Mouse (Mus musculus) MEL (cell line): Measurements from ENCODE around the gene Hadhb. TPM values are rescaled to one million over a fixed set of nuclear protein-coding genes. Genes with fewer than 3 reads are reported as not detected.

ENCODE experiments used
- ELF1 ChIP-seq: IDR thresholded peaks from 2 replicates; pipeline ENCODE4 v1.6.1; 2014; ENCODE audit warnings: low read depth, mild to moderate bottlenecking, inconsistent platforms, low read length, improper control_type of control experiment, moderate library complexity
- GATA1 ChIP-seq: IDR thresholded peaks from 2 replicates; pipeline ENCODE4 v1.6.1; 2011; ENCODE audit warnings: low read depth, low read length, improper control_type of control experiment
- HCFC1 ChIP-seq: IDR thresholded peaks from 2 replicates; pipeline ENCODE4 v1.6.1; 2012; ENCODE audit warnings: low read depth, mild to moderate bottlenecking, inconsistent platforms, low read length, improper control_type of control experiment, moderate library complexity
- KAT2A ChIP-seq: conservative IDR thresholded peaks from 2 replicates; pipeline ENCODE4 v1.6.1; 2012; ENCODE audit warnings: low read depth, low read length, improper control_type of control experiment, inconsistent platforms
- MEF2A ChIP-seq: IDR thresholded peaks from 2 replicates; pipeline ENCODE4 v1.6.1; 2014; ENCODE audit warnings: low read depth, mild to moderate bottlenecking, inconsistent platforms, low read length, improper control_type of control experiment; ENCODE audit not compliant: poor library complexity, insufficient replicate concordance, severe bottlenecking; ENCODE audit errors: extremely low read depth
- MXI1 ChIP-seq: IDR thresholded peaks from 2 replicates; pipeline ENCODE4 v1.6.1; 2011; ENCODE audit warnings: mild to moderate bottlenecking, low read depth, low read length, improper control_type of control experiment
- MYB ChIP-seq: IDR thresholded peaks from 2 replicates; pipeline ENCODE4 v1.6.1; 2011; ENCODE audit warnings: mild to moderate bottlenecking, low read depth, low read length, improper control_type of control experiment
- MYC ChIP-seq: IDR thresholded peaks from 2 replicates; pipeline ENCODE4 v1.6.1; 2011; ENCODE audit warnings: low read depth, mild to moderate bottlenecking, low read length, improper control_type of control experiment, moderate library complexity
- NELFE ChIP-seq: IDR thresholded peaks from 2 replicates; pipeline ENCODE4 v1.6.1; 2011; ENCODE audit warnings: low read depth, low read length, improper control_type of control experiment
- POLR2A ChIP-seq, 2 experiments: IDR thresholded peaks; 2 replicates each; pipeline ENCODE4 v1.6.1; 2011 to 2012; ENCODE audit warnings: low read length in 2 of 2, mild to moderate bottlenecking in 2 of 2, control low read depth in 1 of 2, improper control_type of control experiment in 1 of 2, low read depth in 1 of 2, moderate library complexity in 1 of 2; ENCODE audit not compliant: control insufficient read depth in 1 of 2, insufficient read depth in 1 of 2, poor library complexity in 1 of 2
- RCOR1 ChIP-seq: IDR thresholded peaks from 2 replicates; pipeline ENCODE4 v1.6.1; 2012; ENCODE audit warnings: low read depth, mild to moderate bottlenecking, inconsistent platforms, low read length, improper control_type of control experiment
- SIN3A ChIP-seq: IDR thresholded peaks from 2 replicates; pipeline ENCODE4 v1.6.1; 2012; ENCODE audit warnings: low read length, improper control_type of control experiment, inconsistent platforms
- USF1 ChIP-seq: IDR thresholded peaks from 2 replicates; pipeline ENCODE4 v1.6.1; 2014; ENCODE audit warnings: low read depth, mild to moderate bottlenecking, inconsistent platforms, low read length, improper control_type of control experiment, moderate library complexity
- ZKSCAN1 ChIP-seq: IDR thresholded peaks from 2 replicates; pipeline ENCODE4 v1.6.1; 2012; ENCODE audit warnings: low read depth, mild to moderate bottlenecking, inconsistent platforms, low read length, improper control_type of control experiment, moderate library complexity
- ZNF384 ChIP-seq: IDR thresholded peaks from 2 replicates; pipeline ENCODE4 v1.6.1; 2012; ENCODE audit warnings: low read depth, mild to moderate bottlenecking, inconsistent platforms, low read length, improper control_type of control experiment
- polyA plus RNA-seq, 2 experiments: library from polyadenylated mRNA; stranded (reverse) in 1 of 2; unstranded in 1 of 2; fragments of >175 nt in 1 of 2; fragments of >200 nt in 1 of 2; gene quantifications; 2 replicates each; pipeline versions ENCODE4 v1.2.1 to v1.2.4; 2012; ENCODE audit warnings: low replicate concordance in 2 of 2, low read depth in 1 of 2; ENCODE audit not compliant: insufficient read length in 2 of 2, insufficient read depth in 1 of 2, missing spikeins in 1 of 2
- total RNA-seq: library from RNA; depleted of rRNA; stranded (reverse); fragments of 300-350 nt; gene quantifications from 2 replicates; pipeline ENCODE4 v1.2.3, GENCODE M21; 2012; rRNA removed

Gene Hadhb
- total and polyA plus RNA-seq, 3 experiments = 33.0 to 162 (median 161) TPM

- TF ChIP-seq MXI1 (peak; percentile 74), NELFE (no peak), GATA1 (peak; percentile 93), ZNF384 (no peak), USF1 (peak; percentile 4; the same call in 1 of the 2 replicates), ZKSCAN1 (no peak), HCFC1 (peak; percentile 58; the same call in 1 of the 2 replicates), MYC (no peak), ELF1 (0 out of 2 replicates have a peak, but pooled peaks have one; percentile 7), KAT2A (no peak), MYB (no peak), RCOR1 (peak; percentile 68), MEF2A (0 out of 2 replicates have a peak, but pooled peaks have one; percentile 13), SIN3A (peak; percentile 83), POLR2A (IDR thresholded peaks at IDR 0.05; ENCODE audit: control insufficient read depth in 1 of 2, insufficient read depth in 1 of 2, low read depth in 1 of 2, low read length in 2 of 2, poor library complexity in 1 of 2) (no peak)
- TF ChIP-seq, all 39 proteins: peak for 16
Measured at GRCm38 (mm10) chr5:30233979-30234378, 78.9 kb downstream of the Hadhb start (continued).

Other genes starting within 250 kb of the Hadhb start
- gene Il6, start 142.1 kb upstream of the Hadhb start, total RNA-seq = not detected in 2 replicates
- gene Il6, start 142.1 kb upstream of the Hadhb start, polyA plus RNA-seq = not detected
- 150 and 163 TPM in 2 replicates for gene Tyms, start 81.6 kb upstream of the Hadhb start, total RNA-seq
- gene Tyms, start 81.6 kb upstream of the Hadhb start, polyA plus RNA-seq = 100 to 1,000 TPM in 1 of 2 experiments, not detected in 1; 203 TPM
- gene Garem2, start 50.1 kb upstream of the Hadhb start, total RNA-seq = 0.04 TPM in 1 of 2 replicates, not detected in the other
- gene Garem2, start 50.1 kb upstream of the Hadhb start, polyA plus RNA-seq = not detected
- gene 3110082J24Rik, start 49.2 kb upstream of the Hadhb start, total RNA-seq = not detected in 2 replicates
- not detected for gene 3110082J24Rik, start 49.2 kb upstream of the Hadhb start, polyA plus RNA-seq
- 120 and 121 TPM in 2 replicates for gene Hadha, start 86 bp upstream of the Hadhb start, total RNA-seq
- 100 to 1,000 TPM; 107 to 271 TPM for gene Hadha, start 86 bp upstream of the Hadhb start, polyA plus RNA-seq
- 1.2 and 1.7 TPM in 2 replicates for gene Adgrf3, start 50.5 kb downstream of the Hadhb start, total RNA-seq
- gene Adgrf3, start 50.5 kb downstream of the Hadhb start, polyA plus RNA-seq = 1 to 10 TPM in 1 of 2 experiments, not detected in 1; 2.7 TPM
- gene Selenoi, start 77.3 kb downstream of the Hadhb start, total RNA-seq = 76.3 and 88.0 TPM in 2 replicates
- 100 to 1,000 TPM in 1 of 2 experiments, 10 to 100 TPM in 1; 43.4 to 101 TPM for gene Selenoi, start 77.3 kb downstream of the Hadhb start, polyA plus RNA-seq
- gene Drc1, start 126.1 kb downstream of the Hadhb start, total RNA-seq = not detected in 2 replicates
- not detected for gene Drc1, start 126.1 kb downstream of the Hadhb start, polyA plus RNA-seq